Mouse (Mus musculus): Measurements from ENCODE around the gene Bloc1s4. TPM values are rescaled to one million over a fixed set of nuclear protein-coding genes. Genes with fewer than 3 reads are reported as not detected.

Bloc1s4 gene
- polyA plus RNA-seq (2017; shearing (Covaris generic)), result 29.3 TPM

DNA sequence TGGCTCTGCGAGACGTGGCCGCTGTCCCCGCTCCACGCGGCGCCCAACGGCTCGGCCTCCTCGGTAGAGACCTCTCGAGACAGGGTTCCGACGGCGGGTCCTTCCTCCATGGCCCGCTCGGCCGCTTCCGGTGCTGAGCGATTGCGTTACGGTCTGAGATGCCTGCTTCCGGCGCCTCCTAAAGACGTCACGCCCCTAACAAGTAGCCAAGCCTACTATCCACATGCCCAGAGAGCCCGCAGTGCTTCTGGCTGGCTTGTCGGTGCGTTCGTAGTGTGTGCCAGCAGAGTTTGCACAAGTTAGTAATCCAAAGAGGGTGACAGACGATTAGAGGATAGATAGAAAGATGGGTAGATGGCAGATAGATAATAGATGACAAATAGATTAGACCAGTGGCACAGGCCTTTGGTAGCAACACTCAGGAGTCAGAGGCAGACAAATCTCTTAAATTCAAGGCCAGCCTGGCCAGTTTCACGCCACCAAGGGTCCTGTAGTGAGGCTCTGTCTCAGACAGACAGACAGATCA lies at the start of gene Bloc1s4:
Gene Bloc1s4, minus strand, starts transcription at position 115 of the 526 bp plus-strand sequence.

DNA sequence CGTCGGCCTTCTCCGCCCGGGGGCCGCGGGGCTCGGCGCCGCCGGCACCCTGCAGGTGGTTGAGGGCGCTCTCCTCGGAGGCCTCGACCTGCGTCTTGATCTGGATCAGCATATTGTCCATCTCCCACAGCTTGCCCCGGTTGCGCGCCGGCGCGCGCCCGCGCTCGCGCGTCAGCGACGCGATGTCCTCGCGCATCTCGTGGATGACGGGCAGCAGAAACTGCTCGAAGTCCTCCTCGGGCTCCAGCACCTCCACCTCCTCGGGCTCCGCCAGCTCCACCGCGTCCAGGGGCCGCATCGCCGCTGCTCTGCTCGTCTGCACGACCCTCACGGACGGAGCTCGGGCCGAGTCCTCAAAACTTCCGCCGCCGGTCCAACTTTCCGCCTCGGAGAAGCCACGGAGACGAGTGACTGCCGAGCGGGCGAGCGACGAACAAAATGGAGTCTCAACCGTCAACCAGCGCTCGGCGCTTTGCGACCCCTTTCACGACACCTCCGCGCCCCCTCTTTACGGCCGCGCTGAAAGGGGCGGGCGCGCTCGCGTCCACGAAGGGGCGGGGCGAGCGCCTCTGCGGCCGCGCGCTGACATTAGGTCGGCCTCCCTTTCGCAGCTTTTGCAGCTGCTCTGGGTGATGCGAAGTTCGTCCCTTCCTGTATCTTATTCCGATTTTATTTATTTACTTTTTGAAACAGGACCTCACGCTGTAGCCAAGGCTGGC lies 48.0 kb upstream of the Bloc1s4 start, which contains the start of gene Mrfap1:
Gene Mrfap1, minus strand, starts transcription at position 477 of the 719 bp plus-strand sequence.

Other genes starting within 250 kb of the Bloc1s4 start
- gene Tbc1d14, start 155.4 kb downstream of the Bloc1s4 start, polyA plus RNA-seq (2017; shearing (Covaris generic)), result 51.3 TPM
- 36.2 TPM for gene D5Ertd579e, start 52.6 kb downstream of the Bloc1s4 start, polyA plus RNA-seq (2017; shearing (Covaris generic))
- 256 TPM for gene Mrfap1, start 48.1 kb upstream of the Bloc1s4 start, polyA plus RNA-seq (2017; shearing (Covaris generic))
- gene Man2b2, start 82.0 kb upstream of the Bloc1s4 start, polyA plus RNA-seq (2017; shearing (Covaris generic)), result 10.5 TPM
- 0.30 TPM for gene Ppp2r2c, start 119.9 kb upstream of the Bloc1s4 start, polyA plus RNA-seq (2017; shearing (Covaris generic))
- gene Wfs1, start 240.6 kb upstream of the Bloc1s4 start, polyA plus RNA-seq (2017; shearing (Covaris generic)), result 2.5 TPM

Data from effector memory CD4-positive, alpha-beta T cell, adult 5 months (primary cell).